Mouse (Mus musculus) cerebellum, adult 11-12 months (tissue): ENCODE results near the gene Tapbp.
"Not testable (repeated sequence)": the region's sequence is repeated elsewhere in the genome, so short reads cannot be mapped to it uniquely, and the experiment has no call there.

Experiments
- DNase-seq: peaks from one replicate; pipeline ENCODE4 v3.0.0; 2022

Gene Tapbp

DNA sequence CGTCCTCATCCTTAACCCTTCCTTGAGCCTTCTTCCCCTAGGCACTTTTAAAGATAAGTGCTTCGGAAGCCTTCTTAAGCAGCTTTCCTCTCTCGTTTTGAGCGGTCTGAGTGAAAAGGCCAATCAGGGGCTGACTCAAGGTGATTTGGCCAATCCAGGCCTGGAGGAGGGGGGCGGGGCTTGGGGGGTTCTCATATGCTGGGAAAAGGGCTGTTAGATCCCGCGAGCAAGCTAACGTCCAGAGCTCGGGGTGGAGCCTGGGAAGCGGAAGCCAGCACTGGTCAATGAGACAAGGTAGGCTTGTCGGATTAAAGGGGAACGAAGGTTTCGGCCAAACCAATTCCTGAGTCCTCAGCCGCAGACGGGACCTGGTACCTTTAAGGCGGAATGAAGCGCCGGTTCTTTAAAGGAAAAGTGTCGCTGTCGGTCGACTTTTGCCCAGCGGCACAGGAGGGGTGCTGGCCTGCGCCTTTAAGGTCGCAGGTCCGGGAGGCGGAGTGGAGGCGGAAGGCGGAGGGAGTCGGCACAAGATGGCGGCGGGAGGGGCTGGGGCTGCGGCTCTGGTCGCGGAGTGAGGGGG is at the start of gene Tapbp, which contains the start of gene Zbtb22:
Gene Tapbp (plus strand): TSS at position 229 of the 580 bp plus-strand sequence.
Gene Zbtb22 (plus strand): TSS at position 234 of the 580 bp plus-strand sequence.
- peak; percentile 99 for DNase-seq

DNA sequence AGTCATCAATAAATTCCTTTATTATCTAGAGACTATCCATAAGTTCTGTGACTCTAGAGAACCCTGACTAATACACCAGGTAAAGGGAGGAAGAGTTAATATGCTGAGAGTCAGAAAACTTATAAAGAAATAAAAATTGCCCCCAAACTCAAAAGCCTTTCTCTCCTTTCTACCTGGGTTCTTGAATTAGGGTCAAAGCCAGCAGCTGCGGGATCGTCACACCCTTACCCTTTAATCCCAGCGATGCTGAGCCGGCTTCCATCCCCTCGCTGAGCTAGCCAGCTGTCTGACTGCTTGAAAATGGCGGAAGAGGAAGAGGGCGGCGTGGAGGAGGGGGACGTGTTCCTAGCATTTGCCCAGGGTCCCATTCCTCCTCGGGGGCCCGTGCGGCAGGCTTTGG is 42.2 kb upstream of the Tapbp start, which contains the start of gene Gm7029:
Gene Gm7029 (plus strand): TSS at position 301 of the 400 bp plus-strand sequence.
- DNase-seq: not testable (repeated sequence)

DNA sequence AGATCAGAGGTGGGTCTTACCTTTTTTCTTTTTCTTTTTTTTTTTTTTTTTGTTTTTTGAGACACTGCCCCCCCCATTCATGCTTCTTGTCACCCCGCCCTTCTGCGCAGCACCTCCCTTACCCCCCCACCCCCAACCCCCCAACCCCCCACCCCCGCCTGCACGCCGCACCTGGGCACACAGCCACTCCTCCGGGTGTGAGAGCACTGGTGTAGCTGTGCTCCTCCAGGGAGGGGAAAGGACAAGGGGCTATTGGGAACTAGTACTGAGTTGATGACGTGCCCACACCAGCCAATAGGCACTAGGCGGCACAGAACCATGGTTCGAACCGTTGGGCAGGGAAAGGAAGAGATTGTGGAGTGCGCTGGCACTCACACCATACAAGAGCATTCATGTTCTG is 41.3 kb upstream of the Tapbp start:
- DNase-seq: peak; percentile 47

DNA sequence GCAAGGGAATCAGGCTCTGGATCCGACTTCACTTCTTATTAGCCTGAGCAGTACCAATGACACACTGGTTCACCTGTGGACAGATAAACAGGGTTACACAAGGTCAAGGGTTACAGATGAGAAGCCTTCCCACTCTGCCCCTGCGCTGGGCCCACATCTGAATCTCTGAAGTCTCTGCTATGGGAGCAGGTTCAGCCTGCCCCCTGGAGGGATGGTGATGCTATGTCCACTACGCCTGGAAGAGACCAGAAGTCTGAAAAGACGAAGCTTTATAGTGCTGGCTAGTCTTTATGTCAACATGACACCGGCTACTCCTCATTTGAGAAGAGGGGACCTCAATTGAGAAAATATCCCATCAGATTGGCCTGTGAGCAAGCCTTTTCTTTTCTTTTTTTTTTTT is 39.9 kb upstream of the Tapbp start:
- not testable (repeated sequence) for DNase-seq

DNA sequence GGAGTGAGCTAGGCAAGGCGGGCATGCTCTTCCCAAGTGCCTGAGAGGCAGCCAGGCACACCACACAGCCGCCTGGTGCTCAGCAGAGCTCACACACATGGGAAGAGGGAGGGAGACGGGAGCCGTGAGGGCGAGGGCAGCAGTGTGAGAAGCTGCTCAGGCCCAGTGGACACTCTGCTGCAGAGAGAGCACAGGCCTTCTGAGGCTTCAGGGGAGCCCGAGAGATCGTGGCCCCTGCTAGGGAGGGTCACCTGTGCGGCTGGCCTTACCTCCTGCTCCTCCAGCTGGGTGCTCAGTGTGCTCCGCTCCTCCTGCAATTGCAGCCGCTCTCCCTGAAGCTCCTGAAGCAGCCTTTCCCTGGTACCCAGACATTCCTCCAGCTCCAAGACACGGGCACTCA is 31.4 kb upstream of the Tapbp start:
- DNase-seq: not testable (repeated sequence)

DNA sequence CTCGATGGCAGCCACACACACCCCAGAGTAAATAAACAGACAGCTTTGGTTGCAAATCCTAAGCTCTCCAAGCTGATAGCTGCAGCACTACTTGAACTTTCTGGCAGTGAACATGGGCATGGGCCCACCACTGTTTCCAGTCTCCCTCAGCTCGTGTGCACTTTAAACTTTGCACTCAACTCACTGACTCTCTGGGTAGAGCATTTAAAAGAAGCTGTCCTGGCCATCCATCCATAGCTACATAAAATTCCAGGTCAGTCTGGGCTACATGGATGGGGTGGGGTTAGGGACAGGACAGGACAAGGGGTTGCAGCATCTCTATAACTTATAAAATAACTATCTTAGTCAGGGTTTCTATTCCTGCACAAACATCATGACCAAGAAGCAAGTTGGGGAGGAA is 27.9 kb upstream of the Tapbp start:
- not testable (repeated sequence) for DNase-seq

DNA sequence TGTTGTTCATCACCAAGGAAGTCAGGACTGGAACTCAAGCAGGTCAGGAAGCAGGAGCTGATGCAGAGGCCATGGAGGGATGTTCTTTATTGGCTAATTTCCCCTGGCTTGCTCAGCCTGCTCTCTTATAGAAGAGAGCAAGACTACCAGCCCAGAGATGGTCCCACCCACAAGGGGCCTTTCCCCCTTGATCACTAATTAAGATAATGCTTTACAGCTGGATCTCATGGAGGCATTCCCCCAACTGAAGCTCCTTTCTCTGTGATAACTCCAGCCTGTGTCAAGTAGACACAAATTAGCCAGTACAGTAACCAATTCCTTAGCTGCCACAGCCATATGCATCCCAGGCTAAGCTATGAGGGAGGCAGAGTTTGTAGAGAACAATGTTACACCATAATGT is 27.5 kb upstream of the Tapbp start:
- DNase-seq: not testable (repeated sequence)

DNA sequence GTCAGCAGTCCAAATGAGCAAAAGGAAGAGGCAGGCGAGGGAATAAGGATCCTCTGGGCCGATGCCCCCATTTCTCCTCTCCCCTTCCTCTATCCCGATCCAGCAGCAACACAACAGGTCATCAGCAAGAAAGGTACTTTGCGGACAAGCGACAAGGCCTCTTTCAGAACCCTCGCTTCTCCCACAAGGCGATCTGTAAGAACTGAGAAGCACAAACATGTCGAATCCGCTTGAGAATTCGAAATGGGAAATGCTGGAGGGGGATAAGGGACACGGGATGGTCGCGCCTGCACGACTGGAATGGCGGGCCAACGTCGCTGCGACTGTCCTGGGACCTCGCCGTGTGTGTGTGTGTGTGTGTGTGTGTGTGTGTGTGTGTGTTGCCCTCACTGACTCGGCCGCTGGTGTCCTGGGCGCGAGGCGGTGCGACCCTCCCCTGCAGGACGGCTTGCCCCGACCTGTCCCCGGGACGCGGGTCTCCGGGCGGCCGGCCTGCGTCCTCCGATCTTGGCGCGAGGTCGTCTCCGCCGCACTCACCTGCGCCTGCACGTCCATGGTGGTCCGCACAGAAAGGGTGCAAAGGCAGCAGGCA is 25.7 kb upstream of the Tapbp start:
- not testable (repeated sequence) for DNase-seq

DNA sequence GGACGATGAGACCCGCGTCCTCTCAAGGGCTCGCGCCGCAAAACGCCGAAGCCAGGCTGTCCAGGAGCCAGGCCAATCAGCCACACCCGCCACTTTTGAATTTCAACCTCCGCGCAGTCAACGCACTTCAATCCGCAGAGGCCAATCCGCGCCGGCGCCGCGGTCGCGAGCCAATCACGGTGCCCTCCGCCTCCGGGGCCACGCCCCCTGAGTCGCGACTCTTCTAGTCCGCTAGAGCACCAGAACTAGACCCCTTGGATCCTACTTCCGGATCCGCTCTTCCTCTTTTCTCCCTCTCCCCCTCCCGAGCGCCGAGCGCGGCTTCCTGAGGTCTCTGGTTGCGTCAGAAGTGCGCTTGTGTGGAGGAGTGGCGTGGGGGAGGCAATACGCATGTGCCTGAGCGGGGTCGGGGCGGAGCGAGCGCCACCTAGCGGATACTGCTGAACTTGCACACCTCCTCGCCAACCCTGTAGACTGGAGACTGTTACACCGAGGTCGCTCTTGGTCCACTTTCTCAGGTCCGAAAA is 25.1 kb upstream of the Tapbp start, which contains the start of gene Kifc1:
Gene Kifc1 (minus strand): TSS at position 129 of the 527 bp plus-strand sequence.
- peak; percentile 100 for DNase-seq

DNA sequence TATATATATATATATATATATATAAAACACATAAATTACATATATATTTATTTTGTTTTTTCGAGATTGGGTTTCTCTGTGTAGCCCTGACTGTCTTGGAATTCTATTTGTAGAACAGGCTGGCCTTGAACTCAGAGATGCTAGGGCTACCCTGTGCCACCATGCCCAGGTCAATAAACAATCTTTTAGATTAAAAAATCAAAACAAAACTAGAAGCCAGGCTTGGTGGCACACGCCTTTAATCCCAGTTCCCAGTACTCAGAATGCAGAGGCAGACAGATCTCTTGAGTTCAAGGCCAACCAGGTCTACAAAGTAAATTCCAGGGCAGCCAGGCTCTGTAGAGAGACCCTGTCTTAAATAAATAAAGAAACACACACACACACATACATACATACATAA is 24.3 kb upstream of the Tapbp start:
- no peak for DNase-seq

DNA sequence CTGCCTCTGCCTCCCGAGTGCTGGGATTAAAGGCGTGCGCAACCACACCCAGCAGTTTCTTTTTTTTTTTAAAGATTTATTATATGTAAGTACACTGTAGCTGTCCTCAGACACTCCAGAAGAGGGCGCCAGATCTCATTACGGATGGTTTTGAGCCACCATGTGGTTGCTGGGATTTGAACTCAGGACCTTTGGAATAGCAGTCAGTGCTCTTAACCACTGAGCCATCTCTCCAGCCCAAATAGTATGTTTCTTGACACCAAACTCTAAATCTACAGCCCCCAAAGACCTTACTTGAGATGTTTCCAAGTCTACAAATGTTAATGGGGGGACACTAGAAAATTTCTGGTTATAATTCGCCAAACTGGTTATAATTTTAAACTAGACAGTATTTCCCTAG is 23.8 kb upstream of the Tapbp start:
- peak; percentile 28 for DNase-seq

DNA sequence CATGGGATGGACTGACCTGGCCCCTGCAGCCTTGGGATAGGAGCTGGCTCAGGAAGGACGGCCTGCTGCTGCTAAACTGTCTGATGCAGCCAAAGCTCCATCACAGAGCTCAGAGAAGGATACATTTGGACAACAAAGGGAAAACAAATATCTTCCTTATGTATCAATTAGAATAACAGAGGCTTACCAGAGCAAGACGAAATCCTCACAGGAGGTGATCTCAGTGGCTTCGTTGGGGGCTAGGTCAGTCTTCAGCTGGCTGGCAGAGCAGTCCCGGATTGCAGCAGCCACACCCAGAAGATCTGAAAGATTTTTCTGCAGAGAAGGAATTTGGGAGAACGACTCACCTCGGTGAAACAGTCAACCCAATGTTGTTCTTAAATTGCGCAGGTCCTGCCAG is 23.3 kb upstream of the Tapbp start:
- peak; percentile 27 for DNase-seq

DNA sequence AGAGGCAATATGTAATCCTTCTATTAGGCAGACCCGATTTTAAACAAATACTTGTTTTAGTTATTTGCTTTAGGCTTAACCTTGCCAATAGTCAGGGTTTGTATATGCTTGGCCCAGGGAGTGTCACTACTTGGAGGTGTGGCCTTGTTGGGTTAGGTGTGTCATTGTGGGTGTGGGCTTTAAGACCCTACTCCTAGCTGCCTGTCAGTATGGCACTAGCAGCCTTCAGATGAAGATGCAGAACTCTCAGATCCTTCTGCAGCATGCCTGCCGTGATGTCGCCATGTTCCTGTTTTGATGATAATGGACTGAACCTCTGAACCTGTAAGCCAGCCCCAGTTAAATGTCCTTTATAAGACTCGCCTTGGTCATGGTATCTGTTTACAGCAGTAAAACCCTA is 22.7 kb upstream of the Tapbp start:
- DNase-seq: peak; percentile 5

DNA sequence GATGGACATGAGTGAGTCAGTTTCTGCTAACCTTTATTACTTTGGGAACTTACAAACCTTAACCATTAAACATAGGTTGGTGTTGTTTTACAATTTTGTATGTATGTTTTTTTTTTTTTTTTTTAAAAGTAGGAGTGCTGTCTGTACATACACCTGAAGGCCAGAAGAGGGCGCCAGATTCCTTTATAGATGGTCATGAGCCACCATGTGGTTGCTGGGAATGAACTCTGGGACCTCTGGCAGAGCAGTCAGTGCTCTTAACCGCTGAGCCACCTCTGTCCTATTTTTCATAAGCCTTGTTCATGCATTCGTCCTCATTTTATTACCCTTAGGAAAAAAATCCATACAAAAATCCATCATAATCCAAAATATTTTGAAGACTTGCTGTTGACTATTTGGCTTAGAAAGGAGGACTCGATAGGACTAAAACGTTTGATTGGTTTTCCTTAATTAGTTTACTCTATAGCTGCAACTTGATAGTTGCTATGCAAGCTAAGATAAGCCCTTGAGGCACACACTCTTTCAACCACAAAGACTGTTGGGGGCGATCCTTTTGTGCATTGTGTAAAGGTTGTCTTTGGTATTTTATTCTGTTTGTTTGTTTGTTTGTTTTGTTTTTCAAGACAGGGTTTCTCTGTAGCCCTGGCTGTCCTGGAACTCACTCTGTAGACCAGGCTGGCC is 18.4 kb upstream of the Tapbp start:
- peak; percentile 4 for DNase-seq

DNA sequence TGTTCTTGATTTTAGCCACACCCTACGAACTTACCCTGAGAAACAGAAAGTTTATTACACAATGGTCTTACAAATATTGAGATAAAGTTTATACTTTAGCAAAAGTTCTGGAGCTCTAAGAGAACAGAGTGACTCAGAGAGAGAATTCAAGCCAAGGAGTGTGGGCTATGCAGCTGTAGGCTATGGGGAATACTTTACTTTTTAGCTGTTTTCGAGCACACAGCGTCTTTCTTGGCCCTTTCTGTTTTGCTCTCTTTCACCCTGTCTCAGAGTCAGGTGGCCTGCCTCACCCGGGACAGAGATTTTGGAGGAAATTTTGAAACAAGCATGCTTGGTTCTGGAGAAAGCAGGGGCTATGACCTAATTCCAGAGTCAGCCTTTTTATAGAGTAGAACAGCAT is 17.5 kb upstream of the Tapbp start:
- DNase-seq: not testable (repeated sequence)

DNA sequence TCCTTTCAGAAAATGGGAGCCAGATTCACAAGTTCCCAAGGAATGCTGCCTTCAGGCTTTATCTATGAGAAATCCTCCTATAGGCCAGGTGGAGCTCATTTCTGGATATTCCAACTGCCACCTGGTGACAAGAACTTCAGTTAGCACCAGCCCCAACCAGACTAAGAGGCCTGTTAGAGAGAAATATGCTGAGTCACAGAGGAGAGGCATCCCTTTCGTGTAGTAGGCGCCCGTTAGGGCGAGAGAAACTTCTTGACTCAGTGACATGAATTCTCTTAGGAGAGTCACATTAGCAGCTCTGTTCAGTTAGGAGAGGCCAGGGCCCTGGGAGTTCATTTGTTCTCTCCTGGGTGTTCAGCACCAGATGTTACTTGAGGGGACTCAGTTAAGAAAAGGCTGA is 16.1 kb upstream of the Tapbp start:
- DNase-seq: peak; percentile 6

DNA sequence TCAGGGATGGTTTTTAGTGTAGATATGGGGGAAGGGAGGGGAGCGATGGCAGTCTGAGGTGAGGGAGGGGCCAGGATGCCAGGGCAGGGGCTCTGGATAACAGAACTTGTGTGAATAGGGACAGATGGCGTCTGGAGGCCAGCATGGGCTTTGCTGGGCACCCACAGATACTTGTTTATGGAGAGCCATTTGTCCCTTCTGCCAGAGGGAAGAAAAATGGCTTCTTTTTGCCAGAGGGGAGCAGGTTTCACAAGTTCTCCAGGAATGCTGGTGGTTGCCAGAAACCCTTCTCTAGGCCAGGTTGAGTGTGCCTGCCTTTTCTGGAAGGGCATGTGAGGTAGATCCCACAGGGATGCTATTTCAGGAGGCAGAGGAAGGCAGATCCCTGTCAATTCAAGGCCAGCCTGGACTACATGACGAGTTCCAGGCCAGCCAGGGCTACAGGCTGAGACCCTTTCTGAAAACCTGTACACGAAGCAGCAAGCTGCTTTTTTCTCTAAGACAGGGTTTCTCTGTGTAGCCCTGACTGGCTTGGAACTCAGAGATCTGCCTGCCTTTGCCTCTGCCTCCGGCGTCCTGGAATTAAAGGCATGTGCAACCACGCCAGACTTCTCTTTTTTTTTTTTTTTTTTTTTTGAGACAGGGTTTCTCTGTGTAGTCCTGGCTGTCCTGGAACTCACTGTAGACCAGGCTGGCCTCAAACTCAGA is 15.3 kb upstream of the Tapbp start:
- peak; percentile 26 for DNase-seq

DNA sequence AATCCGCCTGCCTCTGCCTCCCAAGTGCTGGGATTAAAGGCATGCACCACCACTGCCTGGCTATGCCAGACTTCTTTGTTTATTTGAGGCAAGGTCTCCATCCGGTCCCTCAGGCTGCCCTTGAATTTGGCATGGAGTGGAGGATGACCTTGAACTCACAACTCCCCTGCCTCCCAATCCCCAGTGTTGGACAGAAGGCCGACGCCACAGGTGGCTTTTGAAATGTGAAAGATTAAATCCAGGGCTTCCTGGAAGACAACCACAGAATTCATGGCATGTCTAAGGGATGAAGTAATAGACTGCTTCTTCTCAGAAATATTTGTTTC is 14.7 kb upstream of the Tapbp start:
- DNase-seq: peak; percentile 6

DNA sequence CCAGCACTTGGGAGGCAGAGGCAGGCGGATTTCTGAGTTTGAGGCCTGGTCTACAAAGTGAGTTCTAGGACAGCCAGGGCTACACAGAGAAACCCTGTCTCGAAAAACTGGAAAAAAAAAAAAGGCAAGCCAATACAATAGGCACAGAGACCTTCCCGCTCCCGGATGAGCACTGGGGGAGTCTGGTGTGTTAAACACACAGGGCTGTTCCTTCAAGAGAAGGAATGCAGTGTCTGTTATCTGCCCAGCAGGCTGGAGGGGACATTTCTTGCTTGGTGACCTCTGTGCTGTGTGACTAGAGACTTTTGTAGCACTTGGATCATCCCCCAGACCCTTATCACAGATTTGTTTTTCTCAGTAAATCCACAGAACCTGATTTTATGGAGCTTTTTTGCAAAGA is 14.0 kb upstream of the Tapbp start:
- no peak for DNase-seq

DNA sequence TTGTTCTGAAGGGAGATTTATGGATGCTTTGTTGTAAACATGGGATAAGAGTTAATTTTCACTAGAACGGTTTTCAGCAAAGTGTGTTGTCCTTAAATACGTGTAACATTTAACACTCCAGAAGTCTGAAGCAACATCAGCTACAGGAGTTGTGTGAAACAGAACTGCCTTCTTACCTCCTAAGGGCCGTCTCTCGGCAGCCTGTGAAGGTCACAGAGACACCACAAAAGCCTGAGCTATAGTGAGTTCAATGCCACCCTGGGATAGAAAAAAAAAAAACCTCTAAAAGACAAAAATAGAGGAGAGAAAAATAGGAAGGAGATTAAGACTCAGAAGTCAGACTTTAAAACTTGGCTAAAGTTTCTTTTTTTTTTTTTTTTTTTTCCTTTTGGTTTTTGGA is 13.6 kb upstream of the Tapbp start:
- DNase-seq: no peak

DNA sequence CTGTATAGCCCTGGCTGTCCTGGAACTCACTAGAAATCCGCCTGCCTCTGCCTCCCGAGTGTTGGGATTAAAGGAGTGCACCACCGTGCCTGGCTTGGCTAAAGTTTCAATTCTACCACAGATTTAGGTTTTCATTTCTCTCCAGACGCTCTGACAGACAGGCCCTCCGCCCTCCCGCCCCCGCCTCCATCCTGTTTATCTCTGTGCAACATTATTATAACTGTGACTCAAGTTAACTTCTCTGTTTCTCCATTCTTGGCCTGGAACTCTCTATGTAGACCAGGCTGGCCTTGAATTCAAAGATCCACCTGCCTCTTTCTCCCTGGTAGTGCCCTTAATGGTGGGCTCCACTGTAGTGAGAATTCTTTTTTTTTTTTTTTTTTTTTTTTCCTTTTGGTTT is 13.2 kb upstream of the Tapbp start:
- no peak for DNase-seq

DNA sequence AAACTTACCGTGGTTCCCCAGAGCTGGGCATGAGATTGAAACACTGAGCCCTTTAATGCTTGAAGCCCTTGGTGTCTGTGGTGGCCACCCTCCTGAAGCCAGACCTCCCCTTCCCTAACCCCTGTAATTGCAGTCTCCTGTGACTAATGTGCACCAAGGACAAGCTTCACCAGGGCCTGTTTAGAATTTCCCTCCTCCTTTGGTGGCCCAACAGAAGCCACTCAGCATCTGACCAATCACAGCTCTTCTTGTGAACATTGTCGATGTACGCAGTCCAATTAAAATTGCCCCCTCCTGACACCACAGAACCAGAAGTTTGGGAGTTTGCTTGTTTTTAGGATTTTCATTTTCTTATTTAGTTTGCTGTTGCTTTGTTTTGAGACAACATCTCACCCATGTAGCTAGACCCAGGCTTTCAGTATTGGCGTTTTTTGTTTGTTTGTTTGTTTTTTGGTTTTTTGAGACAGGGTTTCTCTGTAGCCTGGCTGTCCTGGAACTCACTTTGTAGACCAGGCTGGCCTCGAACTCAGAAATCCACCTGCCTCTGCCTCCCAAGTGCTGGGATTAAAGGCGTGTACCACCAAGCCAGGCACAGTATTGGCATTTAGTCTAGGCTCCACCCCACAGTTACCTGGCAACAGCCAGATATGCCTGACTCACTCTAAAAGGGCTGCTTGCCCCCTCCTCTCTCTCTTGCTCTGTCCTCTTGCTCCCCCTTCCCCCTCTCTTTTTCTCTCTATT is 11.6 kb upstream of the Tapbp start:
- DNase-seq: not testable (repeated sequence)

DNA sequence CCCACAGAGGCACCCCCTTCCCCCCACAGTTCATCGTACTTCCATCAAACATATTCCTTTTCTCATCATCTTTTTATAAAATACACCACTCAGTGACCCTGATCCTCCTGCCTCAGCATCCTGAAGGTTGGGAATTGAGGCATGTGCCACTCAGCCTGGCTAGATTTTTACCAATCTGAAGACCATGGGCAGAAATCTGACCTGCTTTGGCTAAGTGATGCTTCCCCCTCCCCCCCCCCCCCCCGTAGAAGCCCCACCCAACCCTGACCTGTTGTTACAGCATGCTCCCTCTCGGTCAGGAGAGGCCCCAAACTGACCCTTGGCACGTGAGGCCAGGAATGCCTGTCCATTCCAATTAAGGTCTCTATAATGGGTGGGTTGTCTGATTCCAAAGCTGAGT is 10.9 kb upstream of the Tapbp start, which contains the start of gene Platr17:
Gene Platr17 (plus strand): TSS at position 301 of the 400 bp plus-strand sequence.
- DNase-seq: not testable (repeated sequence)
